Mouse (Mus musculus): Measurements from ENCODE around the gene Gm14569.

Gene Gm14569

GRCm38 (mm10) chrX:36491730-36492129, at the start of gene Gm14569:
TSS of gene Gm14569 (minus strand) at chrX:36491830.
- no peak for DNase-seq

GRCm38 (mm10) chrX:36534514-36534913, 42.9 kb upstream of the Gm14569 start:
- DNase-seq = peak; percentile 71

- no peak for DNase-seq
Observed at GRCm38 (mm10) chrX:36533744-36534143, 42.1 kb upstream of the Gm14569 start.

GRCm38 (mm10) chrX:36530251-36530650, 38.6 kb upstream of the Gm14569 start:
- DNase-seq = no peak

- no peak for DNase-seq
Observed at GRCm38 (mm10) chrX:36523729-36524128, 32.1 kb upstream of the Gm14569 start.

- no peak for DNase-seq
Observed at GRCm38 (mm10) chrX:36513726-36514125, 22.1 kb upstream of the Gm14569 start.

- no peak for DNase-seq
Observed at GRCm38 (mm10) chrX:36513231-36513630, 21.6 kb upstream of the Gm14569 start.

- no peak for DNase-seq
Observed at GRCm38 (mm10) chrX:36506863-36507262, 15.2 kb upstream of the Gm14569 start.

- no peak for DNase-seq
Observed at GRCm38 (mm10) chrX:36489506-36489905, 2.1 kb downstream of the Gm14569 start.

- no peak for DNase-seq
Observed at GRCm38 (mm10) chrX:36487996-36488395, 3.6 kb downstream of the Gm14569 start.

GRCm38 (mm10) chrX:36474873-36475272, 16.8 kb downstream of the Gm14569 start:
- DNase-seq = no peak

GRCm38 (mm10) chrX:36474103-36474751, 17.4 kb downstream of the Gm14569 start:
- DNase-seq = no peak

- DNase-seq = peak; percentile 18
Observed at GRCm38 (mm10) chrX:36456031-36456430, 35.6 kb downstream of the Gm14569 start.

- no peak for DNase-seq
Observed at GRCm38 (mm10) chrX:36437932-36438331, 53.7 kb downstream of the Gm14569 start.

GRCm38 (mm10) chrX:36434993-36435392, 56.6 kb downstream of the Gm14569 start:
- DNase-seq = no peak

- no peak for DNase-seq
Observed at GRCm38 (mm10) chrX:36419153-36419552, 72.5 kb downstream of the Gm14569 start.

- no peak for DNase-seq
Observed at GRCm38 (mm10) chrX:36402316-36402715, 89.3 kb downstream of the Gm14569 start.

GRCm38 (mm10) chrX:36400980-36401379, 90.7 kb downstream of the Gm14569 start, which contains the start of gene Gm6268:
TSS of gene Gm6268 (plus strand) at chrX:36401280.
- DNase-seq = no peak

GRCm38 (mm10) chrX:36393279-36393678, 98.4 kb downstream of the Gm14569 start:
- no peak for DNase-seq

- no peak for DNase-seq
Observed at GRCm38 (mm10) chrX:36392672-36393071, 99.0 kb downstream of the Gm14569 start.

- no peak for DNase-seq
Observed at GRCm38 (mm10) chrX:36390503-36390902, 101.1 kb downstream of the Gm14569 start.

- DNase-seq = no peak
Observed at GRCm38 (mm10) chrX:36389971-36390370, 101.7 kb downstream of the Gm14569 start.

GRCm38 (mm10) chrX:36385340-36385739, 106.3 kb downstream of the Gm14569 start:
- DNase-seq = no peak

All from cerebellum, adult 8-10 months (tissue).